Mouse (Mus musculus): ENCODE results near the gene Adarb2. TPM values are rescaled to one million over a fixed set of nuclear protein-coding genes. Genes with fewer than 3 reads are reported as not detected.

The Adarb2 gene
- total RNA-seq, 2 experiments from 2014 or later: 26.1 to 26.2 TPM

GRCm38 (mm10) chr13:8783686-8784307 lies 581.1 kb downstream of the Adarb2 start:
- DNase-seq (ENCODE audit: low spot score in 2 of 2): no peak

DNA sequence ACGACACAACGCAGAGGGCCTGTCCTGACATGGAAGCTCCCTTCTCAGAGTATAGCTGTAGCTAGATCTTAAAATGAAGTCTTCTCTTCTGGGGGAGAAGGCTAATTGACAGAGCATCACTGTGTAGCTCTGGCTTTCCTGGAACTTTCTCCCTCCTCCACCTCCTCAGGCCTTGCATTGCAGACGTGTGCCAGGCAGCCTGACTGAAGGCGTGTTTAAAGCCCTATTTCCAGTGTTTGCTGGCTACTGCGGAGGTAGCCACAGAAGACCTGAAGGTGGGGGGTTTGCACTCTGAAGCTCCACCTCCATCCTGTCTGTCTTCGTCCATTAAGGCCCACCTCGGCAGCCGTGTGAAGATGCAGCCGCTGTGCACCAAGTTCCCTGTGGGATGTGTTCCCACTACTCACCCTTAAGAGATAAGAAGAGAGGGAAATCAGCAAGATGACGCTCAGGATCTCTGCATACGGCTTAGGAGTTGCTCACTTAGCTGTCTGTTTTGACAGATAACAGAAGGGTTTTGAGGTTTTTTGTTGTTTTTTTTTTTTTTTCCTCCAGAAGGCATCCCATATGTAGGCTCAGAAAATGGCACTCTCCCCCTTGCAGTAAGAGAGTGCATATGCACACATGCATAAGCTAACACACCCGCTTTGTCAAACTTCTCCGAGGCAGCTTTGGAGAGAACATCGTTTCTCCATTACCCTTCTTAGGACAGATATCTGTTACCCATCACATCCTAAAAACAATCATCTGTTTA lies 581.8 kb downstream of the Adarb2 start:
- no peak for DNase-seq (ENCODE audit: low spot score in 2 of 2)

GRCm38 (mm10) chr13:8785185-8785584 lies 582.5 kb downstream of the Adarb2 start:
- DNase-seq (ENCODE audit: low spot score in 2 of 2): peak; percentile 37 to 55

GRCm38 (mm10) chr13:8793217-8793616 lies 590.6 kb downstream of the Adarb2 start:
- no peak for DNase-seq (ENCODE audit: low spot score in 2 of 2)

DNA sequence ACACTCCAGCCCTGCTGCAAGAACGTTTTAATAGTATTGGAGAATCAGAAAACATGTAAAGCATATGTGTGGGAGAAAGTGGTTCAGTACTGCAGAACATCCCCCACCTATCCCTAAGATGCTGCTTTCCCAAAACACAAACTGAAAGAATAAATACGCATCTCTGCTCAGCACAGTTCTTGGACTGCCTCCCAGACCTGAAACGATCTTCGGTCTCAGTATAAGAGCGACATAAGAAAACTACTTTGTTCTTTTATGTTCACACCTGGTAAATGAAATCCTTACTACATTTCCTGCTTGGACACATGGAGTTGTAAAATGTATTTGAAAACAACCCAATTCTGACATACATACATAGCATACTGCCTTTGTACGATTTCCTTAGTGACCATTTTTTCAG lies 597.9 kb downstream of the Adarb2 start:
- no peak for DNase-seq (ENCODE audit: low spot score in 2 of 2)

DNA sequence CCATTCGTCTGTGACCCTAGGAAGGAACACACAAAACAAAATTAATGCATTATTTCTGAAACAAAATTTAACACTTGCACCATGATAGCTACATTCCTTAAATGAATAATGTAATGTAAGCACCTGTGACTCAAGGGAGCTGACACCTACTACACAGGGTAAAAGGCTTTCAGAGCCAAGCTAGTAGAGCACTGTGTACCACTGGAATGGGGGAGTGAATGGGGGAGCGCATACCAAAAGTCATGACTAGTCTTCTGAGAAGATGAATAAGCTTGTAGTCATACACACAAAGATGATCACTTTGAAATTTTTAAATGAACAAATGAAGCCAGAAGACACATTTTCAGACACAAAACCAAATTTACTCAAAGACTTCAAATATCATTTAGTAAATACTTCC lies 603.3 kb downstream of the Adarb2 start:
- DNase-seq (ENCODE audit: low spot score in 2 of 2): no peak
